Mouse (Mus musculus) right cerebral cortex, postnatal 14 days (tissue): ENCODE measurements at regions not wholly inside any gene's neighbourhood (a gene's known extent, or its start where the extent isn't known, plus 50 kb on each side); places are given as distances from the start of the nearest gene placed in this dataset.

Source experiments
- DNase-seq: peaks from one replicate; pipeline ENCODE4 v3.0.0; 2022

DNA sequence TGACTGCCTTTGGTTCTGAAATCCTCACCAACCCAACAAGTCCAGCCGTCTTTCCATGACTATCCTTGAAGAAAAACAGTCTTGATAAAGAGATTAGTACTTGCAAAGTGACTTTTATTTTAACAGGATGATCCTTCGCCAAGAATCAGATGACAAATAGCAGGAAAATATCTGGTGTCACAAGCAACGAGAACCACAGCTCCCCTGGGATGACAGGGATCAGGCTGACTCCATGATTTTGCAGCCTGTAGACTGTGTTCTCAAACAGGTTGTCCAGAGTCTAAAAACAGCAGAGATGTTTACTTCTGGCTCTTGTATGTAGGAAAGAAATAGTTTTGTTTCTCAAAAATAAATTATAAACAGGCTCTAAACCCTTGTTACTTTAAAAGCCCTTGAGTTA lies 63.3 kb downstream of the Tmem18 start:
- no peak for DNase-seq

DNA sequence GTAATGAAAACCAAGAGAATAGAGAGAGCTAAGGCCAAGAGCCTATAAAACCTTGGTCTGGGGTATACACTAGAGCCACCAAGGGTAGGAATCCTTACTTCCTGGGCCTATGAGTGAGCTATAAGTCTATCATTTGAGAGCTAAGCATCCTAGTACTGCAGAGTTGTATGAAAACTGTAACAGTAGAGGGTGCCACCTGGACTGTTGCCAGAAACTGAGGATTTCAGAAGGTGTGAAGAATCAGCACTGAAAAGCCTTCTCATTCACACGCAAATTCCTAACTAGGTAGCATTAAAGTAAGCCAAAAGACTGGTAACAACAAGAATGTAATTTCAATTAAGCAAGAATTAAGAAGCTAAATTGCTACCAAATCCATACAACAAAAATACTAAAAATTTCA lies 67.3 kb downstream of the Tmem18 start:
- DNase-seq, result peak; percentile 50

DNA sequence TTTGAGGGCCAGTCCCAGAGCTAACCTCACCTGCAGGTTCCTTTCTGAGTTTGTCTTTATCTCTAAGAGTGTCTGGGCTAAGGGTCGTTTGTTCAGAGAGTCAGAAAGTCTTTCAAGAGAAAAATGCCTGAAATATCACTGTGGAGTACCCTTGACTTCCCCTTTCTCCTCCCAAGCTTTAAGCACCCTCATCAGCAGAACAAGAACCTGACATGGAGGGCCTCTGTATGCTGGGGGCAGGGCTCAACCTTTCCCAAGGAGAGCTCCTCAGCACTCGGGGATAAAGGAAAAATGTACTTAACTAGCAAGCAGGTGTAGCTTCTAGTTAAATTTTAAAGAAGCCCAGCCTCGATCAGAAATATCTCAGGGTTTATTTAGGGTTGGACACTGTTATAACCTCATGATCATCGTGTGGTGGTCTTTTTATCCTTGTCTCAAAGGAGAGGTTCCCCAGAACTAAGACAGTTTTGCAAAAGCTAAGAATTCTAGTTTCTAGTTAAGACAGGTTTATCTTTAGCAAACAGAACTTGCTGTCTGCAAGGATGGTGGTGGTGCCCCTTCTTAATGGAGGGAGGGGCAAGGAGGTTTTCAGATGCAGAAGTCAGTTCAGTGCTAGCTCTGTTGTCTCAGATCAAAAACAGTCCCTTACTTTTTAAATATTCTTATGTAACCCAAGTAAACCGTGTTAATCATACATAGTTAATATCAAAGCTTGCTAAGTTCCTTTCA lies 70.3 kb downstream of the Tmem18 start:
- no peak for DNase-seq

DNA sequence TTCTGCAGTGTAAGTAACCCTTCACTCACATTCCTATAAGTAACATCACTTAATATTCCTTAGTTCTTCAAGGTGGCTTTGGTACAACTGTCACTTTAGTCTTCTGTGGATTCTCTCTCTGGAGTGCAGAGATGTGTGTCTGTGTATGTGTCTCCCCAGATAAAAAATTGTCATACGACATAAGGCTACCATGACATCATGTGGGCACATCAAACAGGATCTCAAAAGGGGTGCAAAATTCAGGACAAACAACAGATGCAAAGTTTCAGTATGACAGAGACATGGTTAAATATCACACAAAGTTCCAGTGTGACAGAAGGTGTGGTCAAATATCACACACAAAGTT lies 70.8 kb downstream of the Tmem18 start:
- DNase-seq, result no peak

DNA sequence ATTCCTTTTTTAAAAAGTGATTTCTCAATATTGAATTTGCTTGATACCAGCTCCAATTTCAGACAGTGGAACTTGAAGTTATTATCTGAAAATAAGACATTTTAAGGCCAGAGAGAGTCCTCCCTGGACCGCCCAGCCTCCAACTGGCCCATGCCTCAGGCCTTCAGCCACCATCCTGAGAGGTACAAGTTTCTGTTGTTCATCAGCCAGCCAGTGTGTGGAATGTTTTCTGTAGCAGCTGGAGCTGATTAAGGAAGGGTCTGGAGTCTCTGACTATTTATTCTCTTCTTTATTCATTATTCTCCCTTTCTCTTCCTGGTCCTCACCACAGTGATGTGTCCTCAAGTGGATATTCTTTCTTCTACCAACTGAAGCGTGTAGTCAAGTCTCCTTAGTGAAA lies 94.6 kb downstream of the Tmem18 start:
- no peak for DNase-seq

DNA sequence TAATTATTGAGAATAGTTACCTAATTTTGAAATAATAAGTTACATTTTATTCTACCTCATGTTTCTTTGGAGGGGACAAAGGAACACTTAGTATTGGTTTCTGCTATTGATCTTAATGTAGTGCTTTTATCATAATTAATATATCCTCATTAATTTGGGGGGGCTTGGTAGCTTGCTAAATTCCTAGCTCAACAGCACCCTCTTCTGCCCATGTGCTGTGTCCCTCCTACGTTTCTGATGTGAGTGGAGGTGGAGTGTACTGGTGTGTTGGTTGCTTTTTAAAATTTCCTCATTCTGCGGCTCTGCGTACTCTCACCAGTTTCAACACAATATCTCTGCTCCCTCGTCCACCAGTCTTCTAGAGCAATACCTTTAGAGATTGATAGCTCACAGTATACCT lies 105.8 kb downstream of the Tmem18 start:
- DNase-seq, result no peak

DNA sequence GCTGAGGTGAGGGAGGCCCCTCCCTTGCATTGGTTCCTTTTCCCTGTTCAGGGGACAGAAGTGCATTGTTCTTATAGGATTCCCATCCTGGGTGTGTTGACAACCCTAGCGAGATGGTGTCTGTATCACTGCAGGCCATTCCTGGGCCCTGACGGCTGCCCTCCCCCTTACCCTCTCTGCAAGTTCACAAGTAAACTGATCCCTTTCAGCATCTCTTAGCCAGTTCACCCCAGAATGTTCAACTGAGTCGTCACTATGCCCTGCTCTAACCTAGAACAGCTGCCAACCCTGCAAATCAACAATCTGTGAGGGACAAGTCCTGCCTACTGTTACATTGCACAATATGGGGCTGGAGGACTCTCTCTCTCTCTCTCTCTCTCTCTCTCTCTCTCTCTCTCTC lies 109.3 kb downstream of the Tmem18 start:
- DNase-seq, result no peak

DNA sequence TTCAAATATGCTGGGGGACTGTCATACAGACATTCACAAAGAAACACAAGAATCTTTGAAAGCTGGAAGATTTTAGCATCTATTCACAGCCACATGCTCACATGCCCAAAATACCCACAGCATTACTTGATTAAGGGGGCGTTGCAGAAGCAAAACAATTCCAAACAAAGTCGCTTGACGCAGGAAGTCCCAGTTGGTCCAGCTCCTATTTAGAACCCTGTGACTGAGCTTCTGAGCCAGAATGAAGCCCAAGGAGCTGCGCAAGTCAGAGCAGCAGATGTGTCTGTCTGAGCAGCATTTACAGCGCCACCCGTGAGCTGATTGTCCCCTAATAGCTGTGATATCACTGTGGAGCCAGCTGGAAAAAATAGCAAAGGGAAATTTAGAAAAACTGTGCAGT lies 114.0 kb downstream of the Tmem18 start:
- DNase-seq, result peak; percentile 11

DNA sequence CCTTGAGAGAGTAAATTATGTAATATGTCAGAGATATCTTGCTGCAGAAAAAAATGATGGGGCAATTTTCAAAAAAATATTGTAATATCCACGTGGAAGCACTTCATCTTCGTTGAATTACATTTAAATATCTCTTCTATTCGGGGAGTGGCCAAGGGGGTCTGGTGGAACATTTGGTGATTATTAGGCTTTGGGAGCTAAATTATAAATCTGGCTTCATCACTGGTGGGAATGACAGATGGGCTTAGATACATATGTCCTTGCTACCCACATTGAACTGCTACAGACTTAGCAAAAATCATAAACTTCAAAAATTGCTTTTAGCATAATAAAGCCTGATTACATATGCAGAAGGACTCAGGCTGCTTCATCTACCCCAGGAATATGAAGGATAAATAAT lies 119.5 kb downstream of the Tmem18 start:
- DNase-seq, result no peak

DNA sequence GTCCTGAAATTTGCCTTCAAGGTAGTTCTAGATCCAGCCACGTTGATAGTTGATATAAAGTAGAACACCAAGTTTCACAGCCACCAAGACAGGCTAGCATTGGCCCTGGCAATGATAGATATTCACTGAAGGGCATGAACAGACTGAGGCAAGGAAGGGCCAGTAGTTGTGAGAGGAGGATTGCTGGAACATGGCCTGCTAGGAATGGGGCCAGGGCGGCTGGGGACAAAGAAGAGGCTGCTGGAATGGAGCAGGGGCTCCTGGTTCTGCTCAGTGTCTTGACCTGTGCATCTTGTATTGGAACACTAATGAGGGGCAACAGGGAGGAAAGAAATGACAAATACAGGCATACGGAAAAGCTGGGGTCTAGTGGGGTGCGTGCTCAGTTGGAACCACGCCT lies 123.0 kb downstream of the Tmem18 start:
- DNase-seq, result no peak

DNA sequence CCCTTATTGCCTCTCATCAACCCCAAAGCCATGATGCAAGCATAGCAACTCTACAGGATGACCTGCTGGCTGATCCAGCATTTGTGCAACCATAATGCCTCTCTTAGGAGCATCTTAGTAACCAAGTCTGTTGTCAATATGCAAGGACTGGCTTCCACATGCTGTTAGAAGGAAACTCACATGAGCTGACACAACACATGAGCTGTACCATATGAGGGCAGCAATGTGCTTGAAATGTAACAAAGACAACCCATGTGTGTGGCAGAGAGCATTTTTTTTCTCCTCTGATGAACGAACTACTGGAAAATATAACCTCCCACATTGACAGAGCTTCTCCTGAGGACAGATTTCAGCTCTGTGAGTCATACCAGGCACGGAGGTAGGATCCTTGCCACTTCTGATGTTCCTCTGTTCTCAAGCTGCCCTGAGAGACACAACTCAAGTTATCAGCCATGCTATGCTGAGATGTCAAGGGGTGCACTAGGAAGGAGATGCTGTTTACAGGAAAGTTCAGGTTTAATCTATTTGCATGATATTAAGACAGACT lies 124.5 kb downstream of the Tmem18 start:
- no peak for DNase-seq

DNA sequence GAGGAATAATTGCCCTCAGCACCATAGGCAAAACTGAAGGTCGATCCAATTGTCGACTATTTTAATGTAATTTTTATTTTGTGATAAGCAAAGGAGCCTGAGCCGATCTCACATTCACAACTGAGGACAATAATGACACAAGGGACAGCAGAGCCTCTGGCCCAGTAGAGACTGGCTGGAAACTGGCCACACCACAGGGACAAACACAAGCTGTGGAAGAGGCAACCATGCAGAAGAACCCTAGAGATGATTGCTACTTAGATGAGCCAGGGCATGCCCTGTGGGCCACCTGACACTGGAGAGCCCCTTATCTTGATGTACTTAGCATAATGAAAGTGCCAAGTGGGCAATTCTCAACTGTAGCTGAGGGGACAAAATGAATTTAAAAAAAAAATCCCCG lies 126.3 kb downstream of the Tmem18 start:
- no peak for DNase-seq

DNA sequence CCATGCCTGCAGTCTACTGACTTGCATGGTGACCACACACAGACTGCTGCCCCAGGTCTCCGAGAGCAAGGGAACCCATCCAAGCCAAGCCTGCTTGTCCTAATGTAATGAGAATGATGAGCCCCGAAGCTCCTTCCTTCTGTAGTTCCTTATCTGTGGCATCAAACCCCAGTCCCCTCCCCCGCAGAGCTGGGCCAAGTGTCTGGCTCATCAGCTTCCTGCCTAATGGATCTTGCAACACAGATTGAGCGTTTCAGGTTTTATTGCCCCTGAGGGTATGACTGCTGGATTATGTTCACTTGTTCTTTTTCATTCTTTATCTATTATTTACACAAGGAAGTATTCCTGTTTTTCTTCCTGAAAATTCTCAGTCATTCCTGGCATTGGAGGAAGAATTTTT lies 142.5 kb downstream of the Tmem18 start:
- DNase-seq, result no peak

DNA sequence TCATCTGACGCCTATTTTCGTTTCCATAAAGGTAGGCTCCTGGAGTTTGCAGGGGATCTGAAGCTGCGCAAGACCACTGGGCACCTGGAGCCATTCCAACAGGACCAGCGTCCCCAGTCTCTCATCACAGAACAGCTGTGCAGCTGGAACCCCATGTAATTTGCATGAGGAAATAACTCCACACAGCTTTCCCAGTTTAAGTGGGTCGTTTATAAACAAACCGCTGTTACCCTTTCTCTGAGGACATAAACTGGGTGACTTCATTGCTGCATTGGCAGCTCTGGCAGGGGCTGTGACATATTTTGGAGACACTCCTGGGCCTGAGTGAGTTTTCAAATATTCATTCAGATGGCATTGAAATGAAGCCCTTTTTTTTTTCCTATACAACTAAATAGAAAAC lies 145.2 kb downstream of the Tmem18 start:
- no peak for DNase-seq

DNA sequence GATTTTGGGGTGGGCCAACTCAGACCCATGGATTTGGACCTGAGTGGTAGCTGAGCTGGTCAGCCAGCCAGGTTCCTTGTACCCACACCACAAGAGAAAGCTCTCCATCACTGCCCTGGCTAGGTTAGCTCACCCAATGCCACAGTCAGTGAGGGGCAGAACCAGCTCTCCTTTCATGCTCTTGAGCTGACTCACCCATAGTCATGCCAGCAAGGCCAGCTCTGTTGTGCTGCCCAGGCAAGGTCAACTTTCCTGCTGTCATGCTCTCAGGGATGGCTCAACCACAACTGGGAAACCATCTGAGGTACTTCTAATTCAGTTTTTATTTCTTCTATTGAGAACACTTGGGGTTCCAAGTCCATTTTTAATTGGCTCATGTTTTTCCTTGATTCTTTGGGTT lies 116.5 kb upstream of the Alkal2 start:
- no peak for DNase-seq

DNA sequence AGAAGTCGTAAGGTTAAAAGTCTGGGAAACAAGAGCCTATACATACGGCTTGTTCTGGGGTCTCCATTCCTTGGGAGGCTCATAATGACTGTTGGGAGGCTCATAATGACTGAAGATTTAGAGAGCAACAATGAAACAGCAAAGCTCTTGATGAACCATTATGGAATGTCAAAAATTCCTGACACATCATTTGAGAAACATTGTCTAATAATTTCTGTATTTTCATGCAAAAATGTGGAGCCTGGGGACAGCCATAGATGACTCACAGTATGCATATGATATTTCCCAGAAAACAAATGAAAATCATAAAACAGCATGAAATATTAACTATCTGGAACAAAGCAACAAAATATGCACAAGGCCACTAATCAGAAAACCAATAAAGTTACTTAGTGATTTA lies 90.8 kb upstream of the Alkal2 start:
- DNase-seq, result no peak

DNA sequence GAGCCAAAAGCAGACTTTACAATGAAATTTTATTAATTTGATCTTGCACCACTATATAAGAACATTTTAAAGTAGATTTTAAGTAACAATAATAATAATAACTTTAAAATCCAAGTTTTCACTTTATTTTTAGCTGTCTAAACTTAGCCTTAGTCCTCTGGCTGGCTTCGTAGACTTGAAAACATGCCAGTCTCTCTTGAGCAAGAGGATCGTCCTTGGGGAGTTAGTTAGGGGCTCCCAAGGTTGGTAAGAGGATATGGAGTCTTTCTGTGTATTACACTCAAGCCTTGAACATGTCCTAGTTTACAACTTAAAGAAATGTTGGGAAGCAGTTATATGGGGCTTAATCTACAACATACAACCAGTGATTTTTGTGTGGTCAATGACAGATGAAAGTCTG lies 68.0 kb upstream of the Alkal2 start:
- DNase-seq, result no peak

DNA sequence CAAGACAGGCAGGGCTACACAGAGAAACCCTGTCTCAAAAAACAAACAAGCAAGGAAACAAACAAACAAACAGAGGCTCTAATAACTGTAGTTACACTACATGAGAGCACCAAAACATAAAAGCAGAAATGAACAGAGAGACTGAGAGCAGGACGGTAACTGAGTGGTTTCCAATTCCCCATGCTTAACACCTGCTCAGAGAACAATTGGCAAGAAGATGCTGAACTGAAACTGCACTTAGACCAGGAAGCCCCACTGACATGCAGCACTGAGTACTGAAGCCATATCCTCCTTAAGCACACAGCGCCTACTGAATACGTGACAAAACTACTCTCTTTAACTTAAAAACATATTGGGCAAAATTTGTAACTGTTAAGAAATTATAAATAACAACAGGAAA lies 52.7 kb upstream of the Alkal2 start:
- no peak for DNase-seq
